Mouse (Mus musculus) A20 (cell line): ENCODE data around the gene Slc7a8.
A peak's percentile ranks its signal among the peaks of the same experiment; 100 is the strongest.
"Not testable (repeated sequence)": the region's sequence is repeated elsewhere in the genome, so short reads cannot be mapped to it uniquely, and the experiment has no call there.

Source experiments
- DNase-seq: peaks from one replicate; pipeline ENCODE4 v3.0.0-alpha.2; 2011; ENCODE audit warnings: low read depth, low spot score

Slc7a8 gene

DNA sequence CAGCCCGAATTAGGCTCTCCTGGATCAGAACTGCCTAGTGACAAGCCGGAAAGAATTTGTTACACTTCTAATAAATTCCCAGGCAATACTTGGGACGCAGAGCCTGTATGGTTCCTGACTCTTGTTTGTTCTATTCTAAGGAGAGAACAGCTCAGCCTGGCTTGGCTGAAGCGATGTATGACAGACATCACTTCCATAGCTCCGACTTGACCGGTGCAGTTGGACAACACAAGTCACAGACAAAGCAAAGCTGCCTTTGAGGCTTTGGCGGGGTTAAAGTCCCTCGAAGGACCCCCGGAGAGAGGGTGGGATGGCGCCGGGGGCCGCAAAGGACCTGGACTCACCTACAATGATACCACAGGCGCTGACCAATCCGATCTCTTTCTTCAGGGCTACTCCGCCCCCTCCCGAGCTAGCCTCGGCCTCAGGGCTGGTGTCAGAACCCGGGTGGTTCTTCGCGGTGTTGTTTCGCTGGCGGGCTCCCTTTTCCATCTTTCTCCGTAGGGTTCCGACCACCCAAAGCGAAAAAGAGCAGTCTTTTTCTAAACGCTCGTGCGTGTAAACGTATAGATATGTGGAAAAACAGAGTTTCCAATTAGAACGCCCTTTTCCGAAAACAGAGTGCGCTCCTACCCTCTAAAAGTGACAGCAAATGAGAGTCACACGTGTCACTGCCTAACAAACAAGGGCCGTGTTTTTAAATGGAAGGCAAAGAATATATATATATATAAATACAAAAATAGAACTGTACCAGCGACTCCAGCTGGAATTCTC lies 723 bp downstream of the Slc7a8 start:
- DNase-seq, result no peak

GRCm38 (mm10) chr14:54780084-54780483 lies 1.7 kb downstream of the Slc7a8 start:
- DNase-seq, result no peak

- no peak for DNase-seq
Measured at GRCm38 (mm10) chr14:54777893-54778292, 3.9 kb downstream of the Slc7a8 start.

GRCm38 (mm10) chr14:54776768-54777167 lies 5.0 kb downstream of the Slc7a8 start:
- no peak for DNase-seq

GRCm38 (mm10) chr14:54775534-54776041 lies 6.2 kb downstream of the Slc7a8 start:
- DNase-seq, result no peak

DNA sequence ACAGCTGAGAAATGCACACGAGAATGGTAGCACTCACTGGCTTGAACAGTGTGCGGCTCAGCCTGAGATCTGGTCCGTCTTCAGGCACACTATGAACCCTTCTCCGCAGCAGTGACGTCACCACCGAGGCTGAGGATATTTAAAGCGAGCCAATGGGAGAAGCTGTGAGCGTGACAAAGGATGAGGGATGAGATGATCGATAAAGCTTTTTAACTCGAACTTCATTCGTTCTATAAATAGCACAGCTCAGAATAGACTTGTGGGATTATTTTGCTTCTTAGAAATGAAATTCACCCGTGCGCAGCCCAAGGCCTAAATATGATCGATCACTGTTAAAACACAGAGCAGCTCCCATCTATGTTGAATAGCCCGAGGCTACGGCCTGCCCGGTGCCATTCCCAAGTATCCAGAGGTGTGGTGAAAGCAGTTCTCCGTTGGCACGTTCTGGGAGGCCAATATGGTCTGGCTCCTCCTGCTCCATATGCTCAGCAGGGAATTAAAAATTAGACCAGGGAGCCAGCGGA lies 9.4 kb downstream of the Slc7a8 start:
- no peak for DNase-seq

GRCm38 (mm10) chr14:54770373-54770772 lies 11.4 kb downstream of the Slc7a8 start:
- DNase-seq, result no peak

DNA sequence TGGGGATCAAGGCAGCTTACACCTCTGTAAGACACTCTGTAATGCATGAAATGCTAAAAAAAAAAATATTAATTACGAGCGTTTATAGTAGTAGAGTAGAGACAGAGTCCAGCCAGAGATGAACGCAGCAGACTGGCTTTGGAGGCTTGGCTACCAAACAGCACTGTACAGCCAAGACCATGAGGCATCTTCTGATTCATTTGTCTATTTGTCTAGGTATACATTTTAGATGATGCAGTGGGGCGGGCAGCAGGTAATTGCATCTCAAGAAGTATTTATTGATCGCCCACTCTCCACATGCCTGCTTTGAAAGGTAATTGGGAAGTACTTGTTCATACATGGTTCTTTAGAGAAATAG lies 12.7 kb downstream of the Slc7a8 start:
- no peak for DNase-seq

DNA sequence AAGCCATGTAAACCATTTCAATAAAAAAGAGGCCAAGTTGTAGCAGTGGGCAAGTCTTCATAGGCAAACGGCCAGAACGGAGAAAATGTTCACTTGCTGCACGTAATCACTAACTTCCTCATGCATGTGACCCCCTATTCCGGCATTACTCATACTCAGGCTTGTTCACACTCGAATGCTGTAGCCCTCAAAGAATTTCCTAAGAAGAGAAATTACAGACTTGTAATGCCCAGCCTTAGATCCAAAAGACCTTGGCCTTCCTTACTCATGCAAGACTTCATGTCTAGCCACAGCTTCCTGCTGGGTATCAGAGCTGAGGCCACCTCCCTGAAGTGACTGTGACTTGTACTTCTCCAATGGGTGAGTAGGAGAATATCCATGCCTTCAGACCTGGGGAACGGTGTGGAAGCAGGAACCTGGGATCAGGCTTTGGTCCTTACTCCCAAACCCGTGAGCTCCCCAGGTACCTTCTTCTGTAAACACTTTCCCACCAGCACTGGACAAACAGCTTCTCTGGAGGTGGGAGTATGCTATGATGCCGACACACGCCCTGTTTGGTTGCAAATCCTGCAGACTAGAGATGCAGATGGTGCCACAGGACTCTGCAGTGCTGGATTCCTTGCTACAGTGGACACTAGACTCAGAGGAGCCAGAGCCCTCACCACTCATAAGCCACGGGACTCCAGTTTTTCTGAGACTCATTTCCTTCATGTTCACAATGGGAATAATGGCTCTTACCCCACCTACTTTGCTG lies 13.3 kb downstream of the Slc7a8 start:
- no peak for DNase-seq

GRCm38 (mm10) chr14:54766937-54767336 lies 14.8 kb downstream of the Slc7a8 start:
- not testable (repeated sequence) for DNase-seq

GRCm38 (mm10) chr14:54756382-54756781 lies 25.4 kb downstream of the Slc7a8 start:
- no peak for DNase-seq

DNA sequence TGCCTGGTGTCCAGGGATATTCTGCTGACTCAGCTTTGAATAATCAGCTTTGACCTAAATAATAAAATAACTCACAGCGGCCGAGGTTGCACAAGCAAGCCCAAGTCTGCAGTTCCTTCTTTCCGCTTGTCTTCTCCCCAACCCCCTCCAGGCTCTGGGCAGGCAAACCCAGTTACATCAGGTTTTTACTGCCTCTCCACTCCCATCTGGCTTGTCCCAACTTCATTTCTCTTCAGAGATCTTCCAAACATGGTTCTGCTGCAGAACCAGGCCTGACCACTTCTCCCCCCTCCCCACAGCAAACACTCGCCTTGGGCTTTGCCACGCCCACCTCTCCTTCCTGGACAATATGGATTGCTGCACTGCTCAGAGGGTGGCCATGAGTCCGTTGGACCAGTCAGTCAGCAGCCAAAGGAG lies 27.1 kb downstream of the Slc7a8 start:
- DNase-seq, result no peak

GRCm38 (mm10) chr14:54753986-54754601 lies 27.7 kb downstream of the Slc7a8 start:
- peak; percentile 27 for DNase-seq

GRCm38 (mm10) chr14:54752938-54753337 lies 28.8 kb downstream of the Slc7a8 start:
- no peak for DNase-seq

DNA sequence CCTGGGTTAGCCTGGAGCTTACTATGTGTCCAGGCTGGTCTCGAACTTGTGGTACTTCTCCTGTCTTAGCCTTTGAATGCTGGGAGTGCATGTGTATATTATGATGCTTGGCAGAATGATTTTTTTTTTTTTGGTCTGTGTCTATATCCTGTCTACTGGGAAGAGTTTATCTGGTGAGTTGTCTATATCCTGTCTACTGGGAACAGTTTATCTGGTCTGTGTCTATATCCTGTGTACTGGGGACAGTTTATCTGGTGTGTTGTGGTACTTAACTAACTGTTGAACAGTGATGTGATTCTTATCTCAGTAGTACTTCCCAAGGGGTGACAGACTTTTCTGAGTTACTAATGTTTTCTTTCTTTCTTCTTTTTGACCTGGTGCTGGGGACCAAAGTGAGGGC lies 30.0 kb downstream of the Slc7a8 start:
- DNase-seq, result no peak

- no peak for DNase-seq
Measured at GRCm38 (mm10) chr14:54749238-54749637, 32.5 kb downstream of the Slc7a8 start.

- no peak for DNase-seq
Measured at GRCm38 (mm10) chr14:54747942-54748917, 33.5 kb downstream of the Slc7a8 start.

DNA sequence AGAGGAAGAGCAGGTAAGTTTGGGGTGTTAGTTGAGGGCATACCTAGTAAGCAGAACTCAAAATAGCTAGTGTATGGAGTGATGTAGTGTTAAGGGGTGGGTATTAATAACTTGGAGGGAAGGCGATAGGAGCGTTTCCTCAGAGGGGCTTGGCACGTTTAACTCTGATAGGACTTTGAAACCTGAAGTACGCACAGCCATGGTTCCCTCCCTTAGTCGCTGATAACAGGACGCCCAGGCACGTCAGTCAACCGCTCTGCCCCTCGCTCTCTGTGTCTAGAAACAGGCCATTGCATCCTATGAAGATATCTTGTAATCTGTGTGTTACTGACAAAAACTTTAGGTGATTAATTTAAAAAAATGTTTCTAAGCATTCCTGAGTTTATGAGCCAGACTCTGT lies 35.7 kb downstream of the Slc7a8 start:
- DNase-seq, result no peak

- no peak for DNase-seq
Measured at GRCm38 (mm10) chr14:54744473-54744872, 37.3 kb downstream of the Slc7a8 start.

GRCm38 (mm10) chr14:54742375-54742774 lies 39.4 kb downstream of the Slc7a8 start:
- DNase-seq, result no peak

DNA sequence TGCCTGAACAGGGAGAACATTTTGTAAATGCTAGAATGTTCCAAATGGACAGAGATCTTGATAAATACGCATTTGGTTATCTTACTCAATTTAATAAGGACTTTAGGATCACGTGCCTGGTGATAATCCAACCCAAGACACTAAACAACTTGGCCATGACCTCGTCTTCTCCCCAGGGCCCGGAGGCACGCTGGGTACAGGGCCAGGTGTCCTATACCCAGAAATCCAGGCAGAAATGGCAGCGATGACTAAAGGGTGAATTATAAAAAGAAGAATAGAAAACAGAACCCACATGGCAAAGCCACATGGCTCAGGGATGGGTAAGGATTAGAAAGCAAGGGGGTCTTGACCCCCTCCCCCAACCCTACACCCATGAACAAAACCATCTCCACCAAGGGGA lies 40.0 kb downstream of the Slc7a8 start:
- no peak for DNase-seq
